Mouse (Mus musculus): ENCODE measurements at regions not wholly inside any gene's neighbourhood (a gene's known extent, or its start where the extent isn't known, plus 50 kb on each side); places are given as distances from the start of the nearest gene placed in this dataset.

- TF ChIP-seq CTCF (IDR thresholded peaks at IDR 0.05; ENCODE audit: extremely low read depth, insufficient read depth, insufficient read length, insufficient replicate concordance) (no peak), POLR2A (IDR thresholded peaks at IDR 0.05; ENCODE audit: low read depth, low read length) (no peak)
Observed at GRCm38 (mm10) chr5:106344308-106344707, 113.7 kb downstream of the Barhl2 start.

Measured in spleen, adult 2 months (tissue).